Mouse (Mus musculus) hindbrain, postnatal 0 days (tissue): ENCODE measurements around the gene Cbx4. TPM values are rescaled to one million over a fixed set of nuclear protein-coding genes. Genes with fewer than 3 reads are reported as not detected.

Source experiments
- ATAC-seq: fragments of 200-750 bp; cut with Nextera tagmentation; 2 replicates; pipeline ENCODE4 v1.8.0; 2017; ENCODE audit warnings: mild to moderate bottlenecking, moderate TSS enrichment, moderate library complexity
- DNase-seq: peaks from one replicate; pipeline ENCODE4 v3.0.0-alpha.2; 2015; ENCODE audit warnings: low spot score
- H3K27ac ChIP-seq: fragments of 300-500 bp; sonication (generic); 2 replicates; pipeline ENCODE4 v1.5.1; 2014; ENCODE audit warnings: mild to moderate bottlenecking
- H3K27me3 ChIP-seq: fragments of 300-500 bp; sonication (generic); 2 replicates; pipeline ENCODE4 v1.6.1; 2014; ENCODE audit warnings: low read length, mixed read lengths; ENCODE audit not compliant: insufficient read depth
- H3K36me3 ChIP-seq: fragments of 300-500 bp; sonication (generic); 2 replicates; pipeline ENCODE4 v1.6.1; 2014; ENCODE audit warnings: low read length, mixed read lengths; ENCODE audit not compliant: insufficient read depth
- H3K4me1 ChIP-seq: fragments of 300-500 bp; sonication (generic); 2 replicates; pipeline ENCODE4 v1.6.1; 2014; ENCODE audit warnings: antibody characterized with exemption, low read length, mixed read lengths; ENCODE audit not compliant: insufficient read depth
- H3K4me2 ChIP-seq: fragments of 300-500 bp; sonication (generic); 2 replicates; pipeline ENCODE4 v1.6.1; 2014; ENCODE audit warnings: low read depth, mild to moderate bottlenecking, low read length, moderate library complexity, mixed read lengths
- H3K4me3 ChIP-seq: fragments of 300-500 bp; sonication (generic); 2 replicates; pipeline ENCODE4 v1.5.1; 2014; ENCODE audit warnings: low read length
- H3K9ac ChIP-seq: fragments of 300-500 bp; sonication (generic); replicated peaks from 2 replicates; pipeline ENCODE4 v1.6.1; 2014; ENCODE audit warnings: mild to moderate bottlenecking, low read length, moderate library complexity, mixed read lengths
- H3K9me3 ChIP-seq: fragments of 300-500 bp; sonication (generic); 2 replicates; pipeline ENCODE4 v1.6.1; 2016; ENCODE audit warnings: low read length, mixed read lengths
- CTCF ChIP-seq: IDR thresholded peaks from 2 replicates; pipeline ENCODE4 v1.5.1; 2016; ENCODE audit warnings: antibody characterized with exemption, control low read depth, low read depth
- WGBS: fragments of 180-500 bp; shearing (Covaris S2); extraction: QIAGEN DNeasy Blood & Tissue Kit; methylation state at CpG from one replicate; pipeline ENCODE4 v1.1.7; 2014; 5-methylcytosine and 5-hydroxymethylcytosine counted together
- polyA plus RNA-seq: library from polyadenylated mRNA; unstranded; fragments of >200 nt; fragmentation: Nextera tagmentation; extraction: Ambion mirVana; gene quantifications from 2 replicates; pipeline ENCODE4 v1.2.1, GENCODE M21; 2015
- total RNA-seq: library from RNA; depleted of rRNA; stranded (reverse); fragments of >200 nt; gene quantifications from 2 replicates; pipeline ENCODE4 v1.2.3, GENCODE M21; 2014

Gene Cbx4
- total and polyA plus RNA-seq, 2 experiments from 2014 or later = 23.7 to 33.6 TPM

GRCm38 (mm10) chr11:119052661-119053256 lies 33.3 kb downstream of the Cbx4 start:
- H3K9me3 ChIP-seq = no peaks in the 10 kb centered on the region
- H3K9ac ChIP-seq = peak overlapping the region; percentile 59
- ATAC-seq (no peak), DNase-seq (peak; percentile 39)
- H3K27me3 ChIP-seq = peaks cover 40% of the 10 kb centered on the region
- peaks cover 29% of the 10 kb centered on the region for H3K4me1 ChIP-seq
- peak overlapping the region; percentile 98 for H3K4me2 ChIP-seq
- WGBS = 2% methylated on average over 13 of the region's 13 CpGs
- no peaks in the 10 kb centered on the region for H3K36me3 ChIP-seq
- no peak for TF ChIP-seq CTCF
- peak overlapping the region; percentile 91 for H3K27ac ChIP-seq
- H3K4me3 ChIP-seq = peak overlapping the region; percentile 32

- peak; percentile 82 for TF ChIP-seq CTCF
- Histone ChIP-seq H3K9ac (no peak overlapping the region), H3K4me2 (no peak overlapping the region), H3K9me3 (no peaks in the 10 kb centered on the region), H3K27me3 (peaks cover 44% of the 10 kb centered on the region), H3K27ac (peak overlapping the region; percentile 91; the same call in 1 of the 2 replicates), H3K4me3 (no peak overlapping the region), H3K4me1 (peaks cover 25% of the 10 kb centered on the region), H3K36me3 (no peaks in the 10 kb centered on the region)
- ATAC-seq (no peak), DNase-seq (peak; percentile 81)
- 5% methylated on average over 15 of the region's 15 CpGs for WGBS
Observed at GRCm38 (mm10) chr11:119051927-119052660, 33.9 kb downstream of the Cbx4 start.

- peaks cover 47% of the 10 kb centered on the region for H3K27me3 ChIP-seq
Observed at GRCm38 (mm10) chr11:119051426-119051825, 34.6 kb downstream of the Cbx4 start.

GRCm38 (mm10) chr11:119050361-119050760 lies 35.7 kb downstream of the Cbx4 start:
- no peak overlapping the region for H3K4me2 ChIP-seq
- WGBS = 3% methylated on average over 2 of the region's 2 CpGs
- H3K36me3 ChIP-seq = no peaks in the 10 kb centered on the region
- DNase-seq (no peak), ATAC-seq (no peak)
- H3K9me3 ChIP-seq = no peaks in the 10 kb centered on the region
- H3K27ac ChIP-seq = no peak overlapping the region
- TF ChIP-seq CTCF = no peak
- H3K9ac ChIP-seq = no peak overlapping the region
- H3K27me3 ChIP-seq = peaks cover 54% of the 10 kb centered on the region
- H3K4me1 ChIP-seq = peaks cover 22% of the 10 kb centered on the region
- H3K4me3 ChIP-seq = no peak overlapping the region

More at GRCm38 (mm10) chr11:119051426-119051825, 34.6 kb downstream of the Cbx4 start:
- TF ChIP-seq CTCF = no peak
- no peak overlapping the region for H3K4me2 ChIP-seq
- no peaks in the 10 kb centered on the region for H3K9me3 ChIP-seq
- ATAC-seq = no peak
- H3K4me3 ChIP-seq = no peak overlapping the region
- no peak for DNase-seq
- no peak overlapping the region for H3K27ac ChIP-seq
- no peak overlapping the region for H3K9ac ChIP-seq
- no peaks in the 10 kb centered on the region for H3K36me3 ChIP-seq
- peaks cover 26% of the 10 kb centered on the region for H3K4me1 ChIP-seq

GRCm38 (mm10) chr11:119048133-119048510 lies 37.9 kb downstream of the Cbx4 start:
- Histone ChIP-seq H3K4me3 (no peak overlapping the region), H3K9me3 (no peaks in the 10 kb centered on the region), H3K36me3 (no peaks in the 10 kb centered on the region), H3K4me1 (peaks cover 19% of the 10 kb centered on the region), H3K27ac (no peak overlapping the region), H3K27me3 (peaks cover 75% of the 10 kb centered on the region), H3K9ac (no peak overlapping the region), H3K4me2 (0 out of 2 replicates have a peak overlapping the region, but pooled peaks have one; percentile 5)
- no peak for ATAC-seq
- whole genome bisulfite sequencing = under 1% methylated on average over 13 of the region's 13 CpGs
- DNase-seq = no peak
- TF ChIP-seq CTCF = no peak

- Histone ChIP-seq H3K4me2 (peak overlapping the region; percentile 58), H3K4me1 (peaks cover 13% of the 10 kb centered on the region), H3K4me3 (peak overlapping the region; percentile 11; the same call in 1 of the 2 replicates), H3K36me3 (no peaks in the 10 kb centered on the region), H3K9ac (no peak overlapping the region), H3K9me3 (no peaks in the 10 kb centered on the region), H3K27ac (no peak overlapping the region), H3K27me3 (peaks cover 75% of the 10 kb centered on the region)
- no peak for ATAC-seq
- 2% methylated on average over 43 of the region's 43 CpGs for WGBS
- peak; percentile 59 for DNase-seq
- peak; percentile 50 for TF ChIP-seq CTCF
Observed at GRCm38 (mm10) chr11:119047261-119048132, 38.5 kb downstream of the Cbx4 start.
